Mouse (Mus musculus): ENCODE data around the gene Ndufaf3. TPM values are rescaled to one million over a fixed set of nuclear protein-coding genes. Genes with fewer than 3 reads are reported as not detected.

Gene Ndufaf3
- polyA plus RNA-seq, 1 experiment: 47.8 TPM

GRCm38 (mm10) chr9:108546875-108547274, 20.4 kb downstream of the Ndufaf3 start:
- DNase-seq (ENCODE audit: low read depth): no peak
- TF ChIP-seq CTCF (IDR thresholded peaks at IDR 0.05; ENCODE audit: borderline replicate concordance, extremely low read depth, insufficient read depth, insufficient read length) (no peak), POLR2A (IDR thresholded peaks at IDR 0.05; ENCODE audit: borderline replicate concordance, extremely low read depth, insufficient read depth, insufficient read length, poor library complexity, severe bottlenecking) (no peak)

- TF ChIP-seq POLR2A (IDR thresholded peaks at IDR 0.05; ENCODE audit: borderline replicate concordance, extremely low read depth, insufficient read depth, insufficient read length, poor library complexity, severe bottlenecking) (no peak), CTCF (IDR thresholded peaks at IDR 0.05; ENCODE audit: borderline replicate concordance, extremely low read depth, insufficient read depth, insufficient read length) (no peak)
- DNase-seq (ENCODE audit: low read depth): no peak
Measured at GRCm38 (mm10) chr9:108545986-108546385, 21.2 kb downstream of the Ndufaf3 start.

- TF ChIP-seq CTCF (IDR thresholded peaks at IDR 0.05; ENCODE audit: borderline replicate concordance, extremely low read depth, insufficient read depth, insufficient read length) (no peak), POLR2A (IDR thresholded peaks at IDR 0.05; ENCODE audit: borderline replicate concordance, extremely low read depth, insufficient read depth, insufficient read length, poor library complexity, severe bottlenecking) (no peak)
- no peak for DNase-seq (ENCODE audit: low read depth)
Measured at GRCm38 (mm10) chr9:108540846-108541245, 26.4 kb downstream of the Ndufaf3 start.

- TF ChIP-seq CTCF (IDR thresholded peaks at IDR 0.05; ENCODE audit: borderline replicate concordance, extremely low read depth, insufficient read depth, insufficient read length) (no peak), POLR2A (IDR thresholded peaks at IDR 0.05; ENCODE audit: borderline replicate concordance, extremely low read depth, insufficient read depth, insufficient read length, poor library complexity, severe bottlenecking) (no peak)
- no peak for DNase-seq (ENCODE audit: low read depth)
Measured at GRCm38 (mm10) chr9:108531496-108531895, 35.7 kb downstream of the Ndufaf3 start.

GRCm38 (mm10) chr9:108530954-108531353, 36.3 kb downstream of the Ndufaf3 start:
- no peak for DNase-seq (ENCODE audit: low read depth)
- TF ChIP-seq CTCF (IDR thresholded peaks at IDR 0.05; ENCODE audit: borderline replicate concordance, extremely low read depth, insufficient read depth, insufficient read length): no peak
- TF ChIP-seq POLR2A (IDR thresholded peaks at IDR 0.05; ENCODE audit: borderline replicate concordance, extremely low read depth, insufficient read depth, insufficient read length, poor library complexity, severe bottlenecking): no peak

- DNase-seq (ENCODE audit: low read depth): no peak
- TF ChIP-seq POLR2A (IDR thresholded peaks at IDR 0.05; ENCODE audit: borderline replicate concordance, extremely low read depth, insufficient read depth, insufficient read length, poor library complexity, severe bottlenecking): no peak
- no peak for TF ChIP-seq CTCF (IDR thresholded peaks at IDR 0.05; ENCODE audit: borderline replicate concordance, extremely low read depth, insufficient read depth, insufficient read length)
Measured at GRCm38 (mm10) chr9:108525400-108525799, 41.8 kb downstream of the Ndufaf3 start.

GRCm38 (mm10) chr9:108523341-108523740, 43.9 kb downstream of the Ndufaf3 start:
- TF ChIP-seq POLR2A (IDR thresholded peaks at IDR 0.05; ENCODE audit: borderline replicate concordance, extremely low read depth, insufficient read depth, insufficient read length, poor library complexity, severe bottlenecking): no peak
- TF ChIP-seq CTCF (IDR thresholded peaks at IDR 0.05; ENCODE audit: borderline replicate concordance, extremely low read depth, insufficient read depth, insufficient read length): no peak
- DNase-seq (ENCODE audit: low read depth): no peak

GRCm38 (mm10) chr9:108521604-108522003, 45.6 kb downstream of the Ndufaf3 start:
- peak; percentile 9 for DNase-seq (ENCODE audit: low read depth)
- no peak for TF ChIP-seq POLR2A (IDR thresholded peaks at IDR 0.05; ENCODE audit: borderline replicate concordance, extremely low read depth, insufficient read depth, insufficient read length, poor library complexity, severe bottlenecking)
- no peak for TF ChIP-seq CTCF (IDR thresholded peaks at IDR 0.05; ENCODE audit: borderline replicate concordance, extremely low read depth, insufficient read depth, insufficient read length)

- no peak for TF ChIP-seq CTCF (IDR thresholded peaks at IDR 0.05; ENCODE audit: borderline replicate concordance, extremely low read depth, insufficient read depth, insufficient read length)
- TF ChIP-seq POLR2A (IDR thresholded peaks at IDR 0.05; ENCODE audit: borderline replicate concordance, extremely low read depth, insufficient read depth, insufficient read length, poor library complexity, severe bottlenecking): no peak
- peak; percentile 79 for DNase-seq (ENCODE audit: low read depth)
Measured at GRCm38 (mm10) chr9:108517931-108518332, 49.3 kb downstream of the Ndufaf3 start.

GRCm38 (mm10) chr9:108517253-108517930, 49.8 kb downstream of the Ndufaf3 start:
- DNase-seq (ENCODE audit: low read depth): peak; percentile 95

GRCm38 (mm10) chr9:108516380-108517251, 50.6 kb downstream of the Ndufaf3 start, which contains the start of gene Qrich1:
Gene Qrich1 (plus strand): TSS chr9:108516806.
- DNase-seq (ENCODE audit: low read depth): peak; percentile 99
- TF ChIP-seq CTCF (IDR thresholded peaks at IDR 0.05; ENCODE audit: borderline replicate concordance, extremely low read depth, insufficient read depth, insufficient read length) (no peak), POLR2A (IDR thresholded peaks at IDR 0.05; ENCODE audit: borderline replicate concordance, extremely low read depth, insufficient read depth, insufficient read length, poor library complexity, severe bottlenecking) (peak; percentile 67; the same call in 1 of the 2 replicates)

More at GRCm38 (mm10) chr9:108517253-108517930, 49.8 kb downstream of the Ndufaf3 start:
- TF ChIP-seq CTCF (IDR thresholded peaks at IDR 0.05; ENCODE audit: borderline replicate concordance, extremely low read depth, insufficient read depth, insufficient read length) (no peak), POLR2A (IDR thresholded peaks at IDR 0.05; ENCODE audit: borderline replicate concordance, extremely low read depth, insufficient read depth, insufficient read length, poor library complexity, severe bottlenecking) (no peak)

Other genes starting within 250 kb of the Ndufaf3 start
- gene Gpx1, start 228.5 kb downstream of the Ndufaf3 start, polyA plus RNA-seq (2012; rRNA removed): 381 and 444 TPM in 2 replicates
- gene Usp4, start 219.6 kb downstream of the Ndufaf3 start, polyA plus RNA-seq (2012; rRNA removed): 113 and 152 TPM in 2 replicates
- 2.3 and 3.2 TPM in 2 replicates for gene 1700102P08Rik, start 174.6 kb downstream of the Ndufaf3 start, polyA plus RNA-seq (2012; rRNA removed)
- 1.4 and 1.5 TPM in 2 replicates for gene Ccdc36, start 138.9 kb downstream of the Ndufaf3 start, polyA plus RNA-seq (2012; rRNA removed)
- gene BC048562, start 131.0 kb downstream of the Ndufaf3 start, polyA plus RNA-seq (2012; rRNA removed): not detected in 2 replicates
- gene Ccdc71, start 106.9 kb downstream of the Ndufaf3 start, polyA plus RNA-seq (2012; rRNA removed): 37.6 and 38.8 TPM in 2 replicates
- gene Klhdc8b, start 105.9 kb downstream of the Ndufaf3 start, polyA plus RNA-seq (2012; rRNA removed): 84.2 and 100 TPM in 2 replicates
- gene Lamb2, start 87.7 kb downstream of the Ndufaf3 start, polyA plus RNA-seq (2012; rRNA removed): 42.9 and 49.3 TPM in 2 replicates
- 184 and 208 TPM in 2 replicates for gene Usp19, start 76.8 kb downstream of the Ndufaf3 start, polyA plus RNA-seq (2012; rRNA removed)
- 181 and 184 TPM in 2 replicates for gene Qars, start 59.7 kb downstream of the Ndufaf3 start, polyA plus RNA-seq (2012; rRNA removed)
- 166 and 169 TPM in 2 replicates for gene Qrich1, start 50.6 kb downstream of the Ndufaf3 start, polyA plus RNA-seq (2012; rRNA removed)
- gene Impdh2, start 7.1 kb downstream of the Ndufaf3 start, polyA plus RNA-seq (2012; rRNA removed): 127 and 171 TPM in 2 replicates
- gene Dalrd3, start 2.5 kb upstream of the Ndufaf3 start, polyA plus RNA-seq (2012; rRNA removed): 190 and 347 TPM in 2 replicates
- 329 and 375 TPM in 2 replicates for gene Wdr6, start 11.3 kb upstream of the Ndufaf3 start, polyA plus RNA-seq (2012; rRNA removed)
- 28.4 and 31.6 TPM in 2 replicates for gene P4htm, start 30.2 kb upstream of the Ndufaf3 start, polyA plus RNA-seq (2012; rRNA removed)
- 47.9 and 49.0 TPM in 2 replicates for gene Arih2, start 82.0 kb upstream of the Ndufaf3 start, polyA plus RNA-seq (2012; rRNA removed)
- 19.5 and 22.6 TPM in 2 replicates for gene Slc25a20, start 94.7 kb upstream of the Ndufaf3 start, polyA plus RNA-seq (2012; rRNA removed)
- gene Prkar2a, start 121.9 kb upstream of the Ndufaf3 start, polyA plus RNA-seq (2012; rRNA removed): 33.8 and 52.8 TPM in 2 replicates
- gene Ip6k2, start 216.4 kb upstream of the Ndufaf3 start, polyA plus RNA-seq (2012; rRNA removed): 352 and 472 TPM in 2 replicates
- 34.3 and 38.5 TPM in 2 replicates for gene Nckipsd, start 240.9 kb upstream of the Ndufaf3 start, polyA plus RNA-seq (2012; rRNA removed)